Mouse (Mus musculus) Patski (cell line): ENCODE data around the gene Rbbp6. TPM values are rescaled to one million over a fixed set of nuclear protein-coding genes. Genes with fewer than 3 reads are reported as not detected.
A peak's percentile ranks its signal among the peaks of the same experiment; 100 is the strongest.

ENCODE experiments used
- ATAC-seq: fragments of 100-300 bp; one replicate; pipeline ENCODE4 v1.8.0; 2021
- CTCF ChIA-PET: fragments of 350-600 bp; sonication (Branson Sonifier 250); formaldehyde crosslinking; loops from one replicate; lab custom pipeline; 2022; ENCODE audit warnings: inconsistent platforms; lab: Charles Lee
- POLR2A ChIA-PET: fragments of 350-600 bp; sonication (Branson Sonifier 250); formaldehyde crosslinking; loops from one replicate; lab custom pipeline; 2022; ENCODE audit warnings: antibody characterized with exemption, inconsistent platforms; lab: Charles Lee
- DNase-seq: peaks from one replicate; pipeline ENCODE4 v3.0.0-alpha.2; 2011; ENCODE audit warnings: low read depth, low spot score
- H3K27me3 ChIP-seq: fragments of 371-371 bp; one replicate; pipeline ENCODE4 v1.5.1; 2021
- CTCF ChIP-seq: fragments of 100-300 bp; IDR thresholded peaks from one replicate; pipeline ENCODE4 v1.5.1; 2021
- in situ Hi-C: fragments of 300-500 bp; cut with MboI; formaldehyde crosslinking; loops from 3 replicates; pipeline ENCODE4 v1.11.1; 2018; ENCODE audit warnings: low pct_unique_long_range_greater_than_20kb, mixed read lengths
- polyA plus RNA-seq: library from polyadenylated mRNA; unstranded; gene quantifications from one replicate; pipeline ENCODE4 v1.2.3, GENCODE M21; 2021

The Rbbp6 gene
- polyA plus RNA-seq, 1 experiment from 2014 or later, result 46.4 TPM

DNA sequence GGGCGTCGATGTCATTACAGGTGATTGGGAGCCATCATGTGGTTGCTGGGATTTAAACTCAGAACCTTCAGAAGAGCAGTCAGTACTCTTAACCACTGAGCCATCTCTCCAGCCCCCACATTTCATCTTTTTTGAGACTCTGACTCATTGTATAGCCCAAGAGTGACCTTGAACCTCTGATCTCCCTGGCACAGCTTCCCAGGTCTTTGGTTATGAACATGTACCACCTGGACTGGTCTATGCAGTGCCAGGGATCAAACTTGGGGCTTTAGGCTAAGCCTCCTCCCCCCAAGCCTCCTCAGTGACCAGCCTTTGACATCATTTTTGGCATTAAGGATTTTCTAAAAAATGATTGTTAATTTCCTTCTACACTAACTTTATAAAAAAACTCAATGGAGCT, 40.8 kb downstream of the Rbbp6 start:
- ATAC-seq, result no peak
- in situ Hi-C loops, result no loop called here
- ChIA-PET CTCF (interaction anchor here (1.6 kb wide), 1 partner anchor 10 kb away, joined by 4 read pairs; no protein-coding TSS in a partner anchor), POLR2A (no interaction called here)
- no peak for TF ChIP-seq CTCF
- H3K27me3 ChIP-seq, result no peaks in the 10 kb centered on the region
- DNase-seq, result no peak

DNA sequence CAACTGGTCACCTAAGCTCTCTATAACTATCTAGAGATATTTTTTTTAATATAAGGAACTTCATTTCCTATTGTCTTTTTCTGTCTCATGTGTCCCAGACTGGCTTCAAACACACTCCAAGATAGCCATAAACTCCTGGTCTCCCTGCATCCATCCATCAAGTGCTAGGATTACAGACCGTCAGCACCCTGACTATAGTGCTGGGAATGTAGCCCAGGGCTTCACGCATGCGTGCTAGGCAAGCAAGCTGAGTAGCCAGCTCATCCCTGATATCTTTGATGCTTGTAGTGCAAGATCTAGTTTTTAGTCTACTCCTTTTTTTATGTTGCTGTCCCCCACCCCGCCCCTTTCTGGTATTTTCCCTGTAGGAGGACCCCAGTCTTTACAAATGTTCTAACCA, 42.3 kb downstream of the Rbbp6 start:
- TF ChIP-seq CTCF, result no peak
- ChIA-PET CTCF (interaction anchor here (1.2 to 1.6 kb wide), 2 partner anchors 141 to 146 kb away, joined by 3 to 4 read pairs; no protein-coding TSS in a partner anchor), POLR2A (interaction anchor here (1.1 kb wide), 1 partner anchor 18 kb away, joined by 4 read pairs; no protein-coding TSS in a partner anchor)
- DNase-seq (no peak), ATAC-seq (peak; percentile 65)
- no peaks in the 10 kb centered on the region for H3K27me3 ChIP-seq
- in situ Hi-C loops, result no loop called here

DNA sequence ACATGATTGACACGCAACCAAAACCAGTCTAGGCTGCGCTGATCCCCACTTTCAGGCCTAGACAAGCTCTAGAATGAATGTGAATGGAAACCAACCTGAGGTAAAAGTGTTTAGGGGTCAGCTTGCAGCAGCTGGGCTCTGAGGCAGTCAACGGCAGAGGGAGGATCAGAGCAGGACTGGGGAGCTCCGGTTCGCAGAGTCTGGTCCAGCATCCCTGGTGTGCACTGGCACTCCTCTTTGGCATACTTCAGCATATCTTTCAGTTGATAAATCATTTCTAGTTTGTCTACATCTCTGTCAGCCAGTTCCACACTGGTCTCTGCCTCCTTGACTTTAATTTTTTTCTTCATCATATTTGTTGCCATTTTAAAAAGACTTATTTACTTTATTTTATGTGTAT, 48.0 kb downstream of the Rbbp6 start:
- no peak for TF ChIP-seq CTCF
- H3K27me3 ChIP-seq, result peaks cover 4% of the 10 kb centered on the region
- ChIA-PET CTCF (interaction anchor here (0.8 kb wide), 1 partner anchor 154 kb away, joined by 3 read pairs; no protein-coding TSS in a partner anchor), POLR2A (no interaction called here)
- in situ Hi-C loops, result loop anchor here (5.0 kb wide), 1 partner anchor 454 kb away; no protein-coding TSS in a partner anchor
- ATAC-seq, result no peak
- DNase-seq, result no peak

DNA sequence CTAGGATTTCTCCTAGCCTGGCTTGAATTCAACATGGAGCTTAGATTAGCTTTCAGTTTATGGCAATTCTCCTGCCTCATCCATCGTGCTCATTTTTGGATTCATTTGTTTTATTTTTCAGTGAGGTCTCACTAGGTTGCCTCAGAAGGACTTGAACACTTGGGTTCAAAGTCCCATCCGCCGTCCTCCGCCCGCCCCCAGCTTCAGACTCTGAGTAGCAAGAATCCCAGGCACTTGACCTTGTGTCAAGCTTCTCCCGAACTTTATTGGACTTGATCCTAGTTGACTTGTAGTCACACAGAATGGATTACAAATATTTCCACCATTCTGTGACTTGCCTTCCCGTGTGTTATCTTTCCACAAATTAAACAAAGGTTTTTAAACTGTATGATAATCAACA, 49.2 kb downstream of the Rbbp6 start:
- CTCF ChIA-PET, result interaction anchor here (1.2 to 1.4 kb wide), 2 partner anchors 10 to 136 kb away, joined by 3 read pairs; no protein-coding TSS in a partner anchor
- DNase-seq, result no peak

DNA sequence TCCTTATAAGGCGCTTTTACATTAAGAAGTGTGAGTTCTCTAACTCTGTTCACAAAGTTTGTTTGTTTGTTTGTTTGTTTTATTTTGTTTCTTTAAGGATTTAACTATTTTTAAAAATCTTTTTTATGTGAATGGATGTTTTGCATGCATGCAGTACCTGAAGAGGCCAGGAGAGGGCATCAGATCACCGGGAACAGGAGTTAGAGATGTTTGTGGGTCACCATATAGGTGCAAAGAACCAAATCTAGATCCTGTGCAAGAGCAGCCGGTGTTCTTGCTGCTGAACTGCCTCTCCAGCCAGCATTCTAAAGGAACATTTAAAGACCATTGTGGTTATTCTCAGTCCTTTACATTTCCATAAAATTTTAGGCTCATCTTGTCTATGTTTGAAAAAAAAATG, 52.1 kb downstream of the Rbbp6 start:
- in situ Hi-C loops, result no loop called here
- ChIA-PET CTCF (no interaction called here), POLR2A (no interaction called here)
- no peak for DNase-seq
- TF ChIP-seq CTCF, result peak; percentile 92
- H3K27me3 ChIP-seq, result peaks cover 4% of the 10 kb centered on the region
- no peak for ATAC-seq

More for the DNA sequence above, 49.2 kb downstream of the Rbbp6 start:
- peaks cover 4% of the 10 kb centered on the region for H3K27me3 ChIP-seq
- no peak for ATAC-seq
- POLR2A ChIA-PET, result no interaction called here
- no peak for TF ChIP-seq CTCF
- in situ Hi-C loops, result loop anchor here (5.0 kb wide), 1 partner anchor 453 kb away; no protein-coding TSS in a partner anchor

DNA sequence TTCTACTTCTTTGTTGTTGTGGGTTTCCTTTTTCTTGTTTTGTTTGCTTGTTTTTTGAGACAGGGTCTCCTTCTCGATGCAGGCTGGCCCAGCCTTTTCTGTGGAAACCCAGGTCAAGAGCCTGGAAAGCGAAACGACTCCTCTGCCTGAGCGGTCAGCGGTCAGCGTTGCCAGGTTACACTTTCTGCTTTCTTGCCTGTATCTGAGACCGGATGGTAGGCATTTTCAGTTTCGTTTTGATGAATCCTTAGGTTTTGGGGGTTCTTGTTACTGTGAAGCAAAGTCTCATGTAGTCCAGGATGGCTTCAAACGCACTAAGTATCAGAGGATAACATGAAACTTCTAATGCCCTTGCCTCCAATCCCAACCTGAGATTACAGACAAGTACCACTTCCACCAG, 59.6 kb downstream of the Rbbp6 start:
- no peak for TF ChIP-seq CTCF
- DNase-seq (no peak), ATAC-seq (no peak)
- in situ Hi-C loops, result no loop called here
- ChIA-PET CTCF (interaction anchor here (0.8 kb wide), 1 partner anchor 162 kb away, joined by 3 read pairs; no protein-coding TSS in a partner anchor), POLR2A (interaction anchor here (0.6 kb wide), 1 partner anchor 38 kb away, joined by 7 read pairs; no protein-coding TSS in a partner anchor)
- no peaks in the 10 kb centered on the region for H3K27me3 ChIP-seq

DNA sequence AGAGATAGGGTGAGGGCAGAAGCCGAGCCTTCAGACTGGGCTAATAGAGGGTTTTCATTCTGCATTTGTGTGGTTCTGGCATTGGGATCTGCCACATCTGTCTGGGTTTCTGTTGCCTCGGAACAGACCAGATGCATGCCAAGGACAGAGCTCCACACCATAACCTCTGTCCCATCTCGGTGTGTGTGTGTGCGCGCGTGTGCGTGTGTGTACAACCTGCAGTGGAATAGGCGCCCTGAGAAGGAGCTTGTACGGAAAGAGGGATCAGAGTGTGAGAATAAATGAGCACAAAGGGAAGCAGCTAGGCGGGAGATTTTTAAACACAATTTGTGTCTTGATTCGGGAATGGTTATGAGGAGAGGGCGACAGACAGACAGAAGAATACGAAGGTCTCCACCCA, 64.8 kb downstream of the Rbbp6 start:
- CTCF ChIA-PET, result interaction anchor here (1.2 to 1.5 kb wide), 2 partner anchors 39 to 115 kb away, joined by 3 to 4 read pairs; no protein-coding TSS in a partner anchor
- in situ Hi-C loops, result loop anchor here (5.0 kb wide), 1 partner anchor 97 kb away; no protein-coding TSS in a partner anchor

DNA sequence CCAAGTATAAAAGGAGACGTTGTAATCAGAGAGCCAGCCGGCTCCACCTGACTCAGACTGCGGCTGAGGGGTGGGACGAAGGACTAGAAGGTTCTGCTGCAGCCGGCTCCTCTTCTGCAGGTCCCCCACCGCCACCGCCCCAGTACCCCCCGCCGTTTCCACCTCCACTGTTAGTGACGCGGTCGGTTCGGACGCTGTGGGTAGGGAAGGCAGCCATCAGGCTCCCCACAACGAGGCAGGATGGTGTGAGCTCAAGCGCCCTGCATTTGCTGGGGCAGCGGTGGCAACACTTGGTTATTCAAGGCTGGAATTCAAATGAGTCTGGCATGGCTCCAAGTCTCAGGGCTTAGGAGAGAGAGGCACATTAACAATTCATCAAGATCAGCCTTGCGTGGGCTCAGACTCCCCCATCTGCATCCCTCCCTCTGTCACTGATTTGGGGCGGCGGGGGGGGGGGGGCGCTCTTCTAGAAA, 65.3 kb downstream of the Rbbp6 start:
- in situ Hi-C loops, result loop anchor here (5.0 kb wide), 1 partner anchor 97 kb away; no protein-coding TSS in a partner anchor
- peak; percentile 72 for DNase-seq
- POLR2A ChIA-PET, result no interaction called here
- no peaks in the 10 kb centered on the region for H3K27me3 ChIP-seq
- CTCF ChIA-PET, result interaction anchor here (1.2 kb wide), 1 partner anchor 115 kb away, joined by 3 read pairs; no protein-coding TSS in a partner anchor
- peak; percentile 73 for ATAC-seq
- no peak for TF ChIP-seq CTCF

More for the DNA sequence above, 64.8 kb downstream of the Rbbp6 start:
- TF ChIP-seq CTCF, result no peak
- POLR2A ChIA-PET, result no interaction called here
- no peaks in the 10 kb centered on the region for H3K27me3 ChIP-seq
- ATAC-seq, result no peak
- DNase-seq, result no peak

DNA sequence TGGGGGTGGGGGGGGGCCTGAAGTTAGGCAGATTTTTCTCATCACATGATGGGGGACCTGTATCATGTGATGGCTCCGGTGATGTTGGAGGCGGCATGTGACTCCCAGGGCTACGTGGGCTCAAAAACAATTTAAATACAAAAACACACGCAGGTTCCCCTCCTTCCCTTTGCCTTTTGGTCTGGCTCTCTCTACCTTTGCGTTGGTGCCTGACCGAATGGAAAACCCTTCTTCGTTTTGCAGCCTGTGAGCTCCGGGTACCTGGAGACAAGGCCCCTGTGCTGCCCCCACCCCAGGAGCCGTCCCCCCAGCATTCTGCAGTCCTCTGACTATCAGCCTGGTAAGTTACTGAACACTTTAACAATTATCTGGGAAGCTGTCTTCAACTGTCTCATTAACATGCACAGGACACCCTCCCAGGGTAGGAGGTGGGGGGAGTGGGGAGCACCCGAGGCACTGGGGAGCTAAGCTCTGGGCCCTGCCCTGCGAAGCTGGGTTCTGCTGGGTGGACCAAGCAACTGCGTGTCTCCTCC, 65.8 kb downstream of the Rbbp6 start:
- no peak for TF ChIP-seq CTCF
- DNase-seq (no peak), ATAC-seq (peak; percentile 22)
- CTCF ChIA-PET, result interaction anchor here (1.2 kb wide), 1 partner anchor 115 kb away, joined by 3 read pairs; no protein-coding TSS in a partner anchor
- H3K27me3 ChIP-seq, result no peaks in the 10 kb centered on the region
- POLR2A ChIA-PET, result interaction anchor here (1.1 kb wide), 1 partner anchor 10 kb away, joined by 3 read pairs; no protein-coding TSS in a partner anchor
- in situ Hi-C loops, result loop anchor here (5.0 kb wide), 1 partner anchor 96 kb away; no protein-coding TSS in a partner anchor

DNA sequence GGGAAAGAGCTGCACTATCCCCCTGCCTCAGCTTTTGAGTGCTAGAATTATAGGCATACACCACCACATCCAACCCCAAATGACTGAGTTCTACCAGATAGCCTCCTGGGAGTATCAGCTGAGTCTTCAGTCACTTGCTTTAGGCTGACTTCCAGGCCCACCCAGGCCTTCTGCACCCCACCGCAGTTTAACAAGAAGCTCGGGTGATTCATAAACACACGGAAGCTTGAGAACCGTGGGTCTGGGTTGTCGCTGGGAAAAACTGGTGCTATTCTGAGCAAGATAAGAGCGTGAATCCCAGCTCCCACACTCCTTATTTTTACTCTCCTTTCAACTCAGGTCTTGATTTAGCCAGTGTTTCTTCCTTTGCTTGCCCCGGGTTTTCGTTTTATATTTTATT, 69.8 kb downstream of the Rbbp6 start:
- POLR2A ChIA-PET, result no interaction called here
- TF ChIP-seq CTCF, result no peak
- in situ Hi-C loops, result no loop called here
- DNase-seq (no peak), ATAC-seq (no peak)
- CTCF ChIA-PET, result interaction anchor here (0.6 to 1.1 kb wide), 2 partner anchors 12 to 71 kb away, joined by 3 to 6 read pairs; no protein-coding TSS in a partner anchor
- no peaks in the 10 kb centered on the region for H3K27me3 ChIP-seq
